Mouse (Mus musculus): ENCODE measurements around the gene Steap3. TPM values are rescaled to one million over a fixed set of nuclear protein-coding genes. Genes with fewer than 3 reads are reported as not detected.

Gene Steap3
- polyA plus RNA-seq, 1 experiment from 2014 or later: 14.6 TPM

- WGBS: 69% methylated on average over 6 of the region's 6 CpGs
- H3K27me3 ChIP-seq (ENCODE audit: insufficient read depth, poor library complexity, severe bottlenecking): no peaks in the 10 kb centered on the region; the same call in 1 of the 2 replicates
- no peak overlapping the region for H3K27ac ChIP-seq
- no peaks in the 10 kb centered on the region for H3K36me3 ChIP-seq
- no peak overlapping the region for H3K4me3 ChIP-seq
- peaks cover 4% of the 10 kb centered on the region; the same call in 1 of the 2 replicates for H3K4me1 ChIP-seq
- no peak for DNase-seq (ENCODE audit: low spot score)
- H3K9me3 ChIP-seq: no peaks in the 10 kb centered on the region
Measured at GRCm38 (mm10) chr1:120220841-120221240, 51.7 kb downstream of the Steap3 start.

- Histone ChIP-seq H3K36me3 (no peaks in the 10 kb centered on the region), H3K27me3 (ENCODE audit: insufficient read depth, poor library complexity, severe bottlenecking) (no peaks in the 10 kb centered on the region), H3K4me3 (no peak overlapping the region), H3K27ac (no peak overlapping the region), H3K4me1 (no peaks in the 10 kb centered on the region), H3K9me3 (no peaks in the 10 kb centered on the region)
- DNase-seq (ENCODE audit: low spot score): no peak
- 77% methylated on average over 11 of the region's 11 CpGs for WGBS
Measured at GRCm38 (mm10) chr1:120208502-120209230, 63.8 kb downstream of the Steap3 start.

GRCm38 (mm10) chr1:120207568-120207967, 64.9 kb downstream of the Steap3 start:
- Histone ChIP-seq H3K27me3 (ENCODE audit: insufficient read depth, poor library complexity, severe bottlenecking) (peaks cover 4% of the 10 kb centered on the region; the same call in 1 of the 2 replicates), H3K4me3 (no peak overlapping the region), H3K9me3 (no peaks in the 10 kb centered on the region), H3K27ac (no peak overlapping the region), H3K4me1 (no peaks in the 10 kb centered on the region), H3K36me3 (no peaks in the 10 kb centered on the region)
- no peak for DNase-seq (ENCODE audit: low spot score)
- 69% methylated on average over 6 of the region's 6 CpGs for WGBS

- Histone ChIP-seq H3K36me3 (no peaks in the 10 kb centered on the region), H3K27me3 (ENCODE audit: insufficient read depth, poor library complexity, severe bottlenecking) (peaks cover 6% of the 10 kb centered on the region; the same call in 1 of the 2 replicates), H3K4me3 (no peak overlapping the region), H3K9me3 (no peaks in the 10 kb centered on the region), H3K4me1 (no peaks in the 10 kb centered on the region), H3K27ac (no peak overlapping the region)
- DNase-seq (ENCODE audit: low spot score): no peak
- WGBS: 79% methylated on average over 1 of the region's 1 CpGs
Measured at GRCm38 (mm10) chr1:120204834-120205233, 67.7 kb downstream of the Steap3 start.

GRCm38 (mm10) chr1:120203836-120204235, 68.7 kb downstream of the Steap3 start:
- H3K9me3 ChIP-seq: no peaks in the 10 kb centered on the region
- no peak for DNase-seq (ENCODE audit: low spot score)
- H3K27ac ChIP-seq: no peak overlapping the region
- no peaks in the 10 kb centered on the region for H3K4me1 ChIP-seq
- H3K27me3 ChIP-seq (ENCODE audit: insufficient read depth, poor library complexity, severe bottlenecking): peaks cover 6% of the 10 kb centered on the region; the same call in 1 of the 2 replicates
- WGBS: 69% methylated on average over 5 of the region's 5 CpGs
- no peak overlapping the region for H3K4me3 ChIP-seq
- no peaks in the 10 kb centered on the region for H3K36me3 ChIP-seq

GRCm38 (mm10) chr1:120202542-120202941, 70.0 kb downstream of the Steap3 start:
- no peak overlapping the region for H3K27ac ChIP-seq
- DNase-seq (ENCODE audit: low spot score): no peak
- H3K4me1 ChIP-seq: no peaks in the 10 kb centered on the region
- H3K27me3 ChIP-seq (ENCODE audit: insufficient read depth, poor library complexity, severe bottlenecking): peaks cover 6% of the 10 kb centered on the region; the same call in 1 of the 2 replicates
- H3K36me3 ChIP-seq: no peaks in the 10 kb centered on the region
- 54% methylated on average over 3 of the region's 3 CpGs for WGBS
- no peaks in the 10 kb centered on the region for H3K9me3 ChIP-seq
- no peak overlapping the region for H3K4me3 ChIP-seq

GRCm38 (mm10) chr1:120198942-120199341, 73.6 kb downstream of the Steap3 start:
- 73% methylated on average over 4 of the region's 4 CpGs for WGBS
- DNase-seq (ENCODE audit: low spot score): no peak
- Histone ChIP-seq H3K9me3 (no peaks in the 10 kb centered on the region), H3K4me1 (no peaks in the 10 kb centered on the region), H3K36me3 (no peaks in the 10 kb centered on the region), H3K27me3 (ENCODE audit: insufficient read depth, poor library complexity, severe bottlenecking) (peaks cover 6% of the 10 kb centered on the region; the same call in 1 of the 2 replicates), H3K4me3 (no peak overlapping the region), H3K27ac (no peak overlapping the region)

- H3K4me1 ChIP-seq: no peaks in the 10 kb centered on the region
- no peak for DNase-seq (ENCODE audit: low spot score)
- H3K27ac ChIP-seq: no peak overlapping the region
Measured at GRCm38 (mm10) chr1:120198151-120198550, 74.4 kb downstream of the Steap3 start.

GRCm38 (mm10) chr1:120197189-120197588, 75.3 kb downstream of the Steap3 start:
- H3K36me3 ChIP-seq: no peaks in the 10 kb centered on the region
- peak; percentile 86 for DNase-seq (ENCODE audit: low spot score)
- H3K4me1 ChIP-seq: no peaks in the 10 kb centered on the region
- WGBS: 19% methylated on average over 5 of the region's 5 CpGs
- H3K27me3 ChIP-seq (ENCODE audit: insufficient read depth, poor library complexity, severe bottlenecking): no peaks in the 10 kb centered on the region; the same call in 1 of the 2 replicates
- no peak overlapping the region for H3K27ac ChIP-seq
- no peaks in the 10 kb centered on the region for H3K9me3 ChIP-seq
- no peak overlapping the region for H3K4me3 ChIP-seq

More at GRCm38 (mm10) chr1:120198151-120198550, 74.4 kb downstream of the Steap3 start:
- H3K36me3 ChIP-seq: no peaks in the 10 kb centered on the region
- no peaks in the 10 kb centered on the region for H3K9me3 ChIP-seq
- WGBS: 65% methylated on average over 3 of the region's 3 CpGs
- peaks cover 6% of the 10 kb centered on the region; the same call in 1 of the 2 replicates for H3K27me3 ChIP-seq (ENCODE audit: insufficient read depth, poor library complexity, severe bottlenecking)
- H3K4me3 ChIP-seq: no peak overlapping the region

GRCm38 (mm10) chr1:120196724-120197123, 75.8 kb downstream of the Steap3 start:
- Histone ChIP-seq H3K9me3 (no peaks in the 10 kb centered on the region), H3K36me3 (no peaks in the 10 kb centered on the region), H3K4me3 (no peak overlapping the region), H3K4me1 (no peaks in the 10 kb centered on the region), H3K27me3 (ENCODE audit: insufficient read depth, poor library complexity, severe bottlenecking) (no peaks in the 10 kb centered on the region; the same call in 1 of the 2 replicates), H3K27ac (no peak overlapping the region)
- no peak for DNase-seq (ENCODE audit: low spot score)
- 74% methylated on average over 2 of the region's 2 CpGs for WGBS

GRCm38 (mm10) chr1:120195947-120196346, 76.6 kb downstream of the Steap3 start:
- WGBS: 57% methylated on average over 5 of the region's 5 CpGs
- H3K4me1 ChIP-seq: no peaks in the 10 kb centered on the region

GRCm38 (mm10) chr1:120193586-120193985, 78.9 kb downstream of the Steap3 start:
- 0 out of 2 replicates have a peak, but pooled peaks cover 3% of the 10 kb centered on the region for H3K9me3 ChIP-seq
- H3K27me3 ChIP-seq (ENCODE audit: insufficient read depth, poor library complexity, severe bottlenecking): no peaks in the 10 kb centered on the region
- H3K4me3 ChIP-seq: no peak overlapping the region
- H3K27ac ChIP-seq: no peak overlapping the region
- no peaks in the 10 kb centered on the region for H3K4me1 ChIP-seq
- H3K36me3 ChIP-seq: no peaks in the 10 kb centered on the region
- 86% methylated on average over 10 of the region's 10 CpGs for WGBS
- DNase-seq (ENCODE audit: low spot score): no peak

More at GRCm38 (mm10) chr1:120195947-120196346, 76.6 kb downstream of the Steap3 start:
- Histone ChIP-seq H3K9me3 (0 out of 2 replicates have a peak, but pooled peaks cover 3% of the 10 kb centered on the region), H3K27ac (no peak overlapping the region), H3K27me3 (ENCODE audit: insufficient read depth, poor library complexity, severe bottlenecking) (no peaks in the 10 kb centered on the region), H3K36me3 (no peaks in the 10 kb centered on the region), H3K4me3 (no peak overlapping the region)
- DNase-seq (ENCODE audit: low spot score): no peak

GRCm38 (mm10) chr1:120192321-120192720, 80.2 kb downstream of the Steap3 start:
- Histone ChIP-seq H3K36me3 (no peaks in the 10 kb centered on the region), H3K27ac (no peak overlapping the region), H3K4me1 (no peaks in the 10 kb centered on the region), H3K4me3 (no peak overlapping the region), H3K27me3 (ENCODE audit: insufficient read depth, poor library complexity, severe bottlenecking) (no peaks in the 10 kb centered on the region), H3K9me3 (0 out of 2 replicates have a peak, but pooled peaks cover 3% of the 10 kb centered on the region)
- WGBS: 77% methylated on average over 6 of the region's 6 CpGs
- no peak for DNase-seq (ENCODE audit: low spot score)

Measured in heart, embryonic 10.5 days (tissue).